Mouse (Mus musculus): ENCODE measurements at regions not wholly inside any gene's neighbourhood (a gene's known extent, or its start where the extent isn't known, plus 50 kb on each side); places are given as distances from the start of the nearest gene placed in this dataset.

DNA sequence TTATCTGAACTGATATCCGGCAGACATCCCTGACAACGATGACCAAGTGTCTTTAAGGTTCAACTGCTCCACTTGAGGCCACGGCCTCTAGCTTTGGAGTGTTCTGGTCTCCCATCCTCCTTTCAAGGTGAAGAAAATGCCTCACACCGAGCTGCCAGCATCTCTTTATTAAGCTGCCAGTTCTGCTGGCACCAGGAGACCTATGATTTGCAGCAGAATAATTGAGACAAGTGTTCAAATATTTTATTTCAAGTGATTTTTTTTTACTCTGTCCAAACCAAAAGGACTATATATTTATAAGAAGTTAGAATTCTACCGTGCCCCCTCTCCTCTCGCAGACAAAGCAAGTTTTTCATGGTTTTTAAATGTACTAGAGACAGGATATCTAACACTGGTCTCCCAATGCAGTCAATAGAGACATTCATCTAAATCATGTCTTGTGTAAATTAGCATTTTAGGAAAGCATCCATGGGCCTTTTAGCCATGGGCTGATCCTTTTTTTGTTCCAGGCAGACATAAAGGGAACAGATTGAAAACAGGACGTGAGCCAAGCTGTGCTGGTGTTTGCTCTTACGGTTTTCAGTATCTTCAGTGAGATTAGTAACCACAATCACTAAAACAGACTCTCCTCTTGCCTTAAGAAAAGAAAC is 216.3 kb upstream of the Tll1 start:
- H3K27ac ChIP-seq (ENCODE audit: insufficient read depth, low read length) = no peak overlapping the region
- no peak for TF ChIP-seq POLR2A (IDR thresholded peaks at IDR 0.05; ENCODE audit: low read depth, low read length)
- TF ChIP-seq CTCF (IDR thresholded peaks at IDR 0.05; ENCODE audit: borderline replicate concordance, insufficient read depth, low read length) = no peak
- no peak overlapping the region for H3K4me3 ChIP-seq (ENCODE audit: insufficient read depth, low read length)
- no peaks in the 10 kb centered on the region for H3K4me1 ChIP-seq (ENCODE audit: control insufficient read depth, insufficient read depth, low read length)

GRCm38 (mm10) chr8:64421502-64422199 is 215.6 kb upstream of the Tll1 start:
- Histone ChIP-seq H3K4me1 (ENCODE audit: control insufficient read depth, insufficient read depth, low read length) (no peaks in the 10 kb centered on the region), H3K27ac (ENCODE audit: insufficient read depth, low read length) (no peak overlapping the region), H3K4me3 (ENCODE audit: insufficient read depth, low read length) (no peak overlapping the region)
- no peak for TF ChIP-seq CTCF (IDR thresholded peaks at IDR 0.05; ENCODE audit: borderline replicate concordance, insufficient read depth, low read length)
- TF ChIP-seq POLR2A (IDR thresholded peaks at IDR 0.05; ENCODE audit: low read depth, low read length) = no peak

- Histone ChIP-seq H3K27ac (ENCODE audit: insufficient read depth, low read length) (no peak overlapping the region), H3K4me3 (ENCODE audit: insufficient read depth, low read length) (no peak overlapping the region), H3K4me1 (ENCODE audit: control insufficient read depth, insufficient read depth, low read length) (no peaks in the 10 kb centered on the region)
- TF ChIP-seq CTCF (IDR thresholded peaks at IDR 0.05; ENCODE audit: borderline replicate concordance, insufficient read depth, low read length) (no peak), POLR2A (IDR thresholded peaks at IDR 0.05; ENCODE audit: low read depth, low read length) (no peak)
These were observed 206.6 kb upstream of the Tll1 start for GRCm38 (mm10) chr8:64412488-64413188.

GRCm38 (mm10) chr8:64406775-64407490 is 200.9 kb upstream of the Tll1 start:
- Histone ChIP-seq H3K4me1 (ENCODE audit: control insufficient read depth, insufficient read depth, low read length) (peaks cover 8% of the 10 kb centered on the region; the same call in 1 of the 2 replicates), H3K4me3 (ENCODE audit: insufficient read depth, low read length) (no peak overlapping the region), H3K27ac (ENCODE audit: insufficient read depth, low read length) (peak overlapping the region; percentile 76)
- no peak for TF ChIP-seq CTCF (IDR thresholded peaks at IDR 0.05; ENCODE audit: borderline replicate concordance, insufficient read depth, low read length)
- TF ChIP-seq POLR2A (IDR thresholded peaks at IDR 0.05; ENCODE audit: low read depth, low read length) = no peak

DNA sequence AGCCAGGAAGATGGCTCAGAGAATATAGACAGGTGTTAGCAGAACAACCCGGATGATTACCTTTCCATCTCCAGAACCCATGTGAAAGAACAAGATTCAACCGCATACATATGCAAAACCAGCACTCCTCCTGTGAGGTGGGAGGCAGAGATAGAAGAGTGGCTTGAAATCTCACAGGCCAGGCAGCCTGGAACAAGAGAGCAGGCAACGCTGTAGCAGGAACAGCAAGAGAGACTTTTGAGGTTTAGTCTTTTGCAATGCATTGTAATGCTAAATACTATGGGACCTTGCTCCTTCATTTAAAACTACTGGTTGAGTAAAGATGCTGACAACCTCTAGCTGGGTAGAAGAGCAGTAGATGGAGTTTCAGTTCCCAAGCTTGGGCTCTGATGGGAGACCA is 193.5 kb upstream of the Tll1 start:
- TF ChIP-seq CTCF (IDR thresholded peaks at IDR 0.05; ENCODE audit: borderline replicate concordance, insufficient read depth, low read length) = no peak
- TF ChIP-seq POLR2A (IDR thresholded peaks at IDR 0.05; ENCODE audit: low read depth, low read length) = no peak
- Histone ChIP-seq H3K4me1 (ENCODE audit: control insufficient read depth, insufficient read depth, low read length) (0 out of 2 replicates have a peak, but pooled peaks cover 3% of the 10 kb centered on the region), H3K27ac (ENCODE audit: insufficient read depth, low read length) (no peak overlapping the region), H3K4me3 (ENCODE audit: insufficient read depth, low read length) (no peak overlapping the region)

DNA sequence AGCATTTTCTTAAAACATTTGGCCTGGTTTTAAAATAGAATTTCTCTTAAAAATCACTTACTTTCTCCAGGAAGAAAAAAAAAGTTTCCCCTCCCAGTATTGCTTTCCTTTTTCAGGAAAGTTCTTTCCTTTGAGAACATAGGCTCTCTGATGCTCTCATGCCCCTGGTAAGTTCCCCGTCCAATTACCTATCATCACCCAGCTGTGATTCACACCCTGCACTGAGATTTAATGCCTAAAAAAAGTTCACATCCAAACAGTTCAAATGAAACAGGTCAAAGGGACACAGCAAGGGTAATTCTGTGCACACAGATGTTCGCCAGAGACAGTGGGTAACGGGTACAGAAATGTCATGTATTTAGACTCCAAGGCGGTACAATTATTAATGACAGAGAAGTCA is 191.8 kb upstream of the Tll1 start:
- TF ChIP-seq POLR2A (IDR thresholded peaks at IDR 0.05; ENCODE audit: low read depth, low read length) = no peak
- TF ChIP-seq CTCF (IDR thresholded peaks at IDR 0.05; ENCODE audit: borderline replicate concordance, insufficient read depth, low read length) = no peak
- no peak overlapping the region for H3K4me3 ChIP-seq (ENCODE audit: insufficient read depth, low read length)
- no peak overlapping the region for H3K27ac ChIP-seq (ENCODE audit: insufficient read depth, low read length)
- 0 out of 2 replicates have a peak, but pooled peaks cover 3% of the 10 kb centered on the region for H3K4me1 ChIP-seq (ENCODE audit: control insufficient read depth, insufficient read depth, low read length)

DNA sequence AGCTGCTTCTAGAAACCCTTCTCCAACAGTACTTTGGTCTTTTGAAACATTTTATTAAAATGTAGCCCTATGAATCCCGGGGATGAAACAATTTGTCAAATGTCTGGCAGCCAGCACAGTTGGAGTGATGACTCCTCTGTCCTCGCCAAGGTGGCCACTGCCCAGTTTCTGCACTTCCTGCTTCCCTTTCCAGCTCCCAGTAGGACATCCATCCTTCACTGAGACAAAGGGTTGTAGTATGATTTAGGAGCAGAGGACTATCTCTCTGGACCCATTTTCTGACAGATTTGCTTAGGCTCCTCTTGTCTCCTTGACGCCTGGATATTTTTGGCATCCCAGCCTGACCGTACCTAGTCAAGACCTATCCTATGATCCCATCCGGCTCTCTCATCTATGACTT is 189.7 kb upstream of the Tll1 start:
- H3K4me1 ChIP-seq (ENCODE audit: control insufficient read depth, insufficient read depth, low read length) = no peaks in the 10 kb centered on the region
- H3K27ac ChIP-seq (ENCODE audit: insufficient read depth, low read length) = no peak overlapping the region
- TF ChIP-seq POLR2A (IDR thresholded peaks at IDR 0.05; ENCODE audit: low read depth, low read length) = no peak
- no peak for TF ChIP-seq CTCF (IDR thresholded peaks at IDR 0.05; ENCODE audit: borderline replicate concordance, insufficient read depth, low read length)
- H3K4me3 ChIP-seq (ENCODE audit: insufficient read depth, low read length) = no peak overlapping the region

DNA sequence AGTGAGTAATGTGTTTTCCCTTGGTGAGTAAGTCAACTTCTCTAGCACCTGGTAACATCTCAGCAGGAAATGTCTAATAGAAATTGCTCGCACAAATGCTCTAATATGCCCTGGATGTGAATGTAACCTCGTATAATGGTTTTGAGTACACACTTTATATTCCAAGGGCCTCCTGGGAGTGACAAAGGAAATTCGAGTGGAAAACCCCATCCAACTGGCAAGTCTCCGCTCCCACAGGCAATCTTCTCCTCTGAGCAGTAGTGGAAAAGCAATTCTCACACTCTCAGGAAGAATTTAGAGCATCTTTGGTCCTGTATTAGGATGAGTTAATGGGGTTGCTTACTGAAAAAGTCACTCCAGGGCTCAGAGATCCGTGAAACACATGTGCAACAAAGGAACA is 183.4 kb upstream of the Tll1 start:
- no peak for TF ChIP-seq POLR2A (IDR thresholded peaks at IDR 0.05; ENCODE audit: low read depth, low read length)
- TF ChIP-seq CTCF (IDR thresholded peaks at IDR 0.05; ENCODE audit: borderline replicate concordance, insufficient read depth, low read length) = no peak
- H3K4me3 ChIP-seq (ENCODE audit: insufficient read depth, low read length) = no peak overlapping the region
- H3K27ac ChIP-seq (ENCODE audit: insufficient read depth, low read length) = no peak overlapping the region
- H3K4me1 ChIP-seq (ENCODE audit: control insufficient read depth, insufficient read depth, low read length) = no peaks in the 10 kb centered on the region

DNA sequence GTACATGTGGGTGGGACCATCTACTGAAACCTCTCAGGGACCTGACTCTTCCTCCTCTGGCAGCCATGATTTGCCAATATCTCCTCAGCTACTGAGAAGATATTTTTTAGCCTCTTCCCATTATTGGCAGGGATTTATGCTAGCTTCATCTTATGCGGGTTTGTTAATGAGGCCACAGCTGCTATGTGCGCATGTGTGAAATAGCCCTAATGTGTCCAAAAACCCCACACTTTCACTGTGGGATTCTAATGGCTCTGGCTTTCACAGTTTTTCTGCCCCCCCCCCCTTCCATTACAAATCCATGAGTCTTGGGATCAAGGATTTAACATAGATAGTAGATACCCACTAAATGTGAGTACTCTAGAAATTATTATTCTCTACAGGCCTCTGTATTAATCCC is 182.2 kb upstream of the Tll1 start:
- Histone ChIP-seq H3K4me1 (ENCODE audit: control insufficient read depth, insufficient read depth, low read length) (no peaks in the 10 kb centered on the region), H3K27ac (ENCODE audit: insufficient read depth, low read length) (no peak overlapping the region), H3K4me3 (ENCODE audit: insufficient read depth, low read length) (no peak overlapping the region)
- no peak for TF ChIP-seq CTCF (IDR thresholded peaks at IDR 0.05; ENCODE audit: borderline replicate concordance, insufficient read depth, low read length)
- no peak for TF ChIP-seq POLR2A (IDR thresholded peaks at IDR 0.05; ENCODE audit: low read depth, low read length)
